Mouse (Mus musculus) intestine, embryonic 14.5 days (tissue): ENCODE measurements at regions not wholly inside any gene's neighbourhood (a gene's known extent, or its start where the extent isn't known, plus 50 kb on each side); places are given as distances from the start of the nearest gene placed in this dataset.
"Not testable (repeated sequence)": the region's sequence is repeated elsewhere in the genome, so short reads cannot be mapped to it uniquely, and the experiment has no call there.

Experiments used
- ATAC-seq: fragments of 200-750 bp; cut with Nextera tagmentation; replicated peaks from 2 replicates; pipeline ENCODE4 v1.8.0; 2017; ENCODE audit warnings: low read depth, moderate number of reproducible peaks, moderate TSS enrichment, moderate library complexity; ENCODE audit not compliant: low FRiP score, low TSS enrichment
- DNase-seq: peaks from one replicate; pipeline ENCODE4 v3.0.0-alpha.2; 2018; ENCODE audit warnings: low spot score
- H3K27ac ChIP-seq: fragments of 300-500 bp; sonication (generic); 2 replicates; pipeline ENCODE4 v1.5.1; 2014; ENCODE audit warnings: low read depth, mild to moderate bottlenecking, control low read depth
- H3K27me3 ChIP-seq: fragments of 300-500 bp; sonication (generic); replicated peaks from 2 replicates; pipeline ENCODE4 v1.6.1; 2014; ENCODE audit warnings: low read length, control low read depth; ENCODE audit not compliant: control insufficient read depth, insufficient read depth
- H3K36me3 ChIP-seq: fragments of 300-500 bp; sonication (generic); 2 replicates; pipeline ENCODE4 v1.6.1; 2014; ENCODE audit warnings: low read length, control low read depth; ENCODE audit not compliant: control insufficient read depth, insufficient read depth
- H3K4me1 ChIP-seq: fragments of 300-500 bp; sonication (generic); replicated peaks from 2 replicates; pipeline ENCODE4 v1.6.1; 2014; ENCODE audit warnings: low read length, control low read depth, mixed read lengths; ENCODE audit not compliant: control insufficient read depth, insufficient read depth
- H3K4me2 ChIP-seq: fragments of 300-500 bp; sonication (generic); 2 replicates; pipeline ENCODE4 v1.6.1; 2014; ENCODE audit warnings: low read length
- H3K4me3 ChIP-seq: fragments of 300-500 bp; sonication (generic); 2 replicates; pipeline ENCODE4 v1.5.1; 2014; ENCODE audit warnings: low read depth, low read length, control low read depth, mixed read lengths
- H3K9ac ChIP-seq: fragments of 300-500 bp; sonication (generic); 2 replicates; pipeline ENCODE4 v1.6.1; 2014; ENCODE audit warnings: mild to moderate bottlenecking, low read length
- H3K9me3 ChIP-seq: fragments of 300-500 bp; sonication (generic); 2 replicates; pipeline ENCODE4 v1.6.1; 2016; ENCODE audit warnings: low read length, control low read depth; ENCODE audit not compliant: control insufficient read depth
- WGBS: fragments of 180-500 bp; shearing (Covaris S2); extraction: QIAGEN DNeasy Blood & Tissue Kit; methylation state at CpG from one replicate; pipeline ENCODE4 v1.1.7; 2014; 5-methylcytosine and 5-hydroxymethylcytosine counted together

DNA sequence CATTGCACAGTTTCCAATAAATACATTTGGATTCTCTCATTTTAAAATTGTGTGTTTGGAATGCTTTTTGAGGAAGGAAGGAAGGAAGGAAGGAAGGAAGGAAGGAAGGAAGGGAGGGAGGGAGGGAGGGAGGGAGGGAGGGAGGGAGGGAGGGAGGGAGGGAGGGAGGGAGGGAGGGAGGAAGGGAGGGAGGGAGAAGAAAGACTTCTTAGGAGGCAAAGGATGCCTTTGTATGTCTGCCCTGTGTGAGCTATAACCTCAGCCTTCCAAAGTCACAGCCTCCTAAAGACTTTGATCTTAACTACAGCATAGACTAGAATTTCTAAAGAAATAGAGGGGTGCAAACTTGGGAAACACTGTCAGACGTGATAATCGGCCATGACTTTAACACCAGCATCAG lies 182.5 kb upstream of the Bmp4 start:
- H3K9me3 ChIP-seq, H3K27me3 ChIP-seq, H3K27ac ChIP-seq, H3K9ac ChIP-seq, ATAC-seq, H3K36me3 ChIP-seq, H3K4me2 ChIP-seq, H3K4me3 ChIP-seq, DNase-seq: not testable (repeated sequence)
- WGBS: 67% methylated on average over 2 of the region's 2 CpGs
- peaks cover 13% of the 10 kb centered on the region for H3K4me1 ChIP-seq

DNA sequence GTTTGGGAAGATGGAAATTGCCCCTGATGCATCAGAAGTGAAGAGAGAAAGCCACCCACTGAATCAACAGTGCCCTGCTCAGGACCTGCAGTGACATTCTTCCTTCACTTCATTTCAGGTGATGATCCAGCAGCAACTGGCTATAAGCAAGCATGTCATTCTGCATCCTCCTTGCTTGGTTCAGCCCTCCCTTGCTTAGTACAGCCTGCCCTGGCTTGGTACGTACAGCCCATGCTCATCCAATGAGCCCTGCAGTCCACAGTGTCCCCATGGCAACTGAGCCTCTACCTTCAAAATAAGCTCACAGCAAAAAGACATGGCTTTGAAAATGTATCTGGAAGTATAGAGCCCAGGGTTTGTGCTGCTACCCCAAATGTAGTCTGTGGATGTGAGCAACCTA lies 181.4 kb upstream of the Bmp4 start:
- ATAC-seq (no peak), DNase-seq (no peak)
- H3K4me2 ChIP-seq: no peak overlapping the region
- H3K4me3 ChIP-seq: no peak overlapping the region
- no peak overlapping the region for H3K27ac ChIP-seq
- no peaks in the 10 kb centered on the region for H3K9me3 ChIP-seq
- H3K4me1 ChIP-seq: peaks cover 20% of the 10 kb centered on the region
- no peak overlapping the region for H3K9ac ChIP-seq
- no peaks in the 10 kb centered on the region for H3K27me3 ChIP-seq
- WGBS: 83% methylated on average over 1 of the region's 1 CpGs
- no peaks in the 10 kb centered on the region for H3K36me3 ChIP-seq

- no peak overlapping the region for H3K27ac ChIP-seq
- no peaks in the 10 kb centered on the region for H3K9me3 ChIP-seq
- ATAC-seq (no peak), DNase-seq (no peak)
- H3K27me3 ChIP-seq: 0 out of 2 replicates have a peak, but pooled peaks cover 2% of the 10 kb centered on the region
- no peaks in the 10 kb centered on the region for H3K36me3 ChIP-seq
- WGBS: 49% methylated on average over 8 of the region's 8 CpGs
- no peak overlapping the region for H3K4me3 ChIP-seq
- H3K9ac ChIP-seq: no peak overlapping the region
- H3K4me2 ChIP-seq: no peak overlapping the region
- peaks cover 28% of the 10 kb centered on the region for H3K4me1 ChIP-seq
Observed at GRCm38 (mm10) chr14:46569273-46569672, 178.8 kb upstream of the Bmp4 start.

DNA sequence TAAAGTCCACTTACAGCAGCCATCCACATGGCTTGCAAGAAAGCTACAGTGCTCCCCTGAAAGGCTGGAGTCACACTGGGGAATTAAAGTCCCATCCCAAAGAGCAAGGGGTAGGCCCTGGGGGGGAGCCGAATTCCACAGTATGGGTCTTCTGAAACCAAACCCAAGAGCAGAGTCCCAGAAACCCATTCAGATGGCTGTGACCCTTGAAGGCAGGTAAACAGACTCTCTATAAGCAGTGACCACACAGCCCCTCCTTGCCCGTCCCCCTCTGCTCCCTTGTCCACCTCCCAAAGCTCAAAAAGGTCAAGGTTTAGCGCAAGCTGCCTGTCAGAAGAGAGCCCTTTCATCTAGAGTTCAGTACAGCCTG lies 176.9 kb upstream of the Bmp4 start:
- H3K4me1 ChIP-seq: peaks cover 28% of the 10 kb centered on the region
- H3K27me3 ChIP-seq: 0 out of 2 replicates have a peak, but pooled peaks cover 2% of the 10 kb centered on the region
- H3K4me3 ChIP-seq: no peak overlapping the region
- WGBS: 22% methylated on average over 3 of the region's 3 CpGs
- H3K36me3 ChIP-seq: no peaks in the 10 kb centered on the region
- ATAC-seq (peak; percentile 59), DNase-seq (no peak)
- peak overlapping the region; percentile 43; the same call in 1 of the 2 replicates for H3K27ac ChIP-seq
- no peaks in the 10 kb centered on the region for H3K9me3 ChIP-seq
- H3K9ac ChIP-seq: no peak overlapping the region
- no peak overlapping the region for H3K4me2 ChIP-seq

GRCm38 (mm10) chr14:46566681-46567410 lies 176.4 kb upstream of the Bmp4 start:
- H3K4me3 ChIP-seq: no peak overlapping the region
- 8% methylated on average over 9 of the region's 9 CpGs for WGBS
- no peaks in the 10 kb centered on the region for H3K36me3 ChIP-seq
- H3K27ac ChIP-seq: peak overlapping the region; percentile 43; the same call in 1 of the 2 replicates
- H3K9ac ChIP-seq: no peak overlapping the region
- H3K9me3 ChIP-seq: no peaks in the 10 kb centered on the region
- H3K4me2 ChIP-seq: peak overlapping the region; percentile 28
- ATAC-seq (peak; percentile 76), DNase-seq (no peak)
- H3K27me3 ChIP-seq: 0 out of 2 replicates have a peak, but pooled peaks cover 2% of the 10 kb centered on the region
- H3K4me1 ChIP-seq: peaks cover 28% of the 10 kb centered on the region

- no peak overlapping the region for H3K9ac ChIP-seq
- H3K4me3 ChIP-seq: no peak overlapping the region
- H3K4me1 ChIP-seq: peaks cover 24% of the 10 kb centered on the region
- no peak overlapping the region for H3K4me2 ChIP-seq
- no peak for DNase-seq
- no peak for ATAC-seq
- 0 out of 2 replicates have a peak, but pooled peaks cover 2% of the 10 kb centered on the region for H3K27me3 ChIP-seq
- H3K9me3 ChIP-seq: no peaks in the 10 kb centered on the region
- H3K27ac ChIP-seq: no peak overlapping the region
- H3K36me3 ChIP-seq: no peaks in the 10 kb centered on the region
- 21% methylated on average over 3 of the region's 3 CpGs for WGBS
Observed at GRCm38 (mm10) chr14:46564998-46565397, 174.5 kb upstream of the Bmp4 start.

- H3K4me1 ChIP-seq: peaks cover 9% of the 10 kb centered on the region; the same call in 1 of the 2 replicates
- WGBS: 73% methylated on average over 5 of the region's 5 CpGs
- H3K4me3 ChIP-seq: no peak overlapping the region
- H3K27me3 ChIP-seq: 0 out of 2 replicates have a peak, but pooled peaks cover 2% of the 10 kb centered on the region
- H3K27ac ChIP-seq: no peak overlapping the region
- DNase-seq (no peak), ATAC-seq (no peak)
- no peaks in the 10 kb centered on the region for H3K36me3 ChIP-seq
- no peak overlapping the region for H3K4me2 ChIP-seq
- no peaks in the 10 kb centered on the region for H3K9me3 ChIP-seq
- no peak overlapping the region for H3K9ac ChIP-seq
Observed at GRCm38 (mm10) chr14:46562016-46562415, 171.5 kb upstream of the Bmp4 start.

GRCm38 (mm10) chr14:46553239-46553638 lies 162.8 kb upstream of the Bmp4 start:
- DNase-seq: no peak
- Histone ChIP-seq H3K4me2 (no peak overlapping the region), H3K9me3 (no peaks in the 10 kb centered on the region), H3K27ac (no peak overlapping the region), H3K9ac (no peak overlapping the region), H3K36me3 (no peaks in the 10 kb centered on the region), H3K4me3 (no peak overlapping the region), H3K27me3 (0 out of 2 replicates have a peak, but pooled peaks cover 4% of the 10 kb centered on the region), H3K4me1 (no peaks in the 10 kb centered on the region)
- no peak for ATAC-seq
- WGBS: 95% methylated on average over 2 of the region's 2 CpGs

DNA sequence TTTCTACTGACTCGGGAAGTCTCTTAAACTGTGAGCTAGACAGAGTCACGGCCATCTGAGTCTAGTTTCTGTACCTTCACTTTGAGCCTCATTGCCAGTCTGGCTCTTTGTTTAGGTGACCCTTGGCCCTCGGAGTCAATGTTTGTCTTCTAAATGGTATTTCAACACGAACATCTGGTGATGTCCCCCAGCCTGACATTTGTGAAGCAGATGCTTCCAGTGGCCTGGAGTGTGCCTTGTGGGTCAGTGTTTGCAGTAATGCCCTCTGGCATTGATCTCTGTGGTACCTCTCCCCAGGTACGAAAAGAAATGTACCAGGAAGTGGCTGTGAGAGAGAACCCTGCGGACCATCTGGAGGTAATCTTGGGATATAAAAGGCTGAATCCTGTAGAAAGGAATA lies 155.7 kb upstream of the Bmp4 start:
- Histone ChIP-seq H3K27me3 (no peaks in the 10 kb centered on the region), H3K4me1 (no peaks in the 10 kb centered on the region), H3K9me3 (no peaks in the 10 kb centered on the region), H3K9ac (no peak overlapping the region), H3K36me3 (no peaks in the 10 kb centered on the region), H3K4me2 (no peak overlapping the region), H3K4me3 (no peak overlapping the region), H3K27ac (no peak overlapping the region)
- ATAC-seq (no peak), DNase-seq (no peak)
- WGBS: 26% methylated on average over 6 of the region's 6 CpGs
